Mouse (Mus musculus): ENCODE measurements at regions not wholly inside any gene's neighbourhood (a gene's known extent, or its start where the extent isn't known, plus 50 kb on each side); places are given as distances from the start of the nearest gene placed in this dataset.

- Histone ChIP-seq H3K9ac (replicated peaks; ENCODE audit: low read length) (no peak overlapping the region), H3K4me1 (ENCODE audit: insufficient read depth, low read length) (no peaks in the 10 kb centered on the region), H3K27me3 (ENCODE audit: insufficient read depth, low read length) (no peaks in the 10 kb centered on the region), H3K9me3 (ENCODE audit: low read length) (no peaks in the 10 kb centered on the region), H3K36me3 (ENCODE audit: insufficient read depth, low read length) (no peaks in the 10 kb centered on the region), H3K27ac (no peak overlapping the region), H3K4me3 (ENCODE audit: low read length) (no peak overlapping the region), H3K4me2 (ENCODE audit: low read depth, low read length) (no peak overlapping the region)
- WGBS: 54% methylated on average over 3 of the region's 3 CpGs
- DNase-seq (ENCODE audit: low spot score) (no peak), ATAC-seq (no peak)
- no peak for TF ChIP-seq CTCF (IDR thresholded peaks at IDR 0.05; ENCODE audit: low read depth)
Observed at GRCm38 (mm10) chr12:95384248-95384964, 307.6 kb upstream of the Flrt2 start.

DNA sequence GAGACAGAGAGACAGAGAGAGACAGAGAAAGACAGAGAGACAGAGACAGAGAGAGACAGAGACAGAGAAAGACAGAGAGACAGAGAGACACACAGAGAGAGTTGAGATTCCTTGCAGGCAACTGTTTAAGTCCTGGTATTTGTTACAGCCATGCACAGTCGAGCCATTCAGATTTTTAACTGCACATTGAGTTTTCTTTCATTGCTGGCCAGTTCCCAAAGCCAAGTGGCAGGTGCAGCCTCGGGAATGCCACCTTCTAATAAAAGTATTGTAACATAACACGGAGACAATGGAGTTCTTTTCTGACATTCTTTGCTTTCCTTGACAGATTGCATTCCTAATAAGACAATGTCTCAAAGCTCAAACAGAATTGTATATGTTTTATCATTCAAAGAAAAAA, 306.3 kb upstream of the Flrt2 start:
- ATAC-seq (no peak), DNase-seq (ENCODE audit: low spot score) (no peak)
- Histone ChIP-seq H3K4me3 (ENCODE audit: low read length) (no peak overlapping the region), H3K4me2 (ENCODE audit: low read depth, low read length) (no peak overlapping the region), H3K9ac (replicated peaks; ENCODE audit: low read length) (no peak overlapping the region), H3K4me1 (ENCODE audit: insufficient read depth, low read length) (no peaks in the 10 kb centered on the region), H3K9me3 (ENCODE audit: low read length) (no peaks in the 10 kb centered on the region), H3K27ac (no peak overlapping the region), H3K27me3 (ENCODE audit: insufficient read depth, low read length) (no peaks in the 10 kb centered on the region), H3K36me3 (ENCODE audit: insufficient read depth, low read length) (no peaks in the 10 kb centered on the region)
- TF ChIP-seq CTCF (IDR thresholded peaks at IDR 0.05; ENCODE audit: low read depth): no peak
- WGBS: 33% methylated on average over 3 of the region's 3 CpGs

GRCm38 (mm10) chr12:95388185-95388584, 303.8 kb upstream of the Flrt2 start:
- no peaks in the 10 kb centered on the region for H3K36me3 ChIP-seq (ENCODE audit: insufficient read depth, low read length)
- H3K27me3 ChIP-seq (ENCODE audit: insufficient read depth, low read length): no peaks in the 10 kb centered on the region
- DNase-seq (ENCODE audit: low spot score) (no peak), ATAC-seq (no peak)
- 78% methylated on average over 2 of the region's 2 CpGs for WGBS
- H3K9ac ChIP-seq (replicated peaks; ENCODE audit: low read length): no peak overlapping the region
- H3K4me2 ChIP-seq (ENCODE audit: low read depth, low read length): no peak overlapping the region
- H3K4me3 ChIP-seq (ENCODE audit: low read length): no peak overlapping the region
- H3K9me3 ChIP-seq (ENCODE audit: low read length): no peaks in the 10 kb centered on the region
- no peak for TF ChIP-seq CTCF (IDR thresholded peaks at IDR 0.05; ENCODE audit: low read depth)
- H3K4me1 ChIP-seq (ENCODE audit: insufficient read depth, low read length): no peaks in the 10 kb centered on the region
- no peak overlapping the region for H3K27ac ChIP-seq

GRCm38 (mm10) chr12:95392821-95393220, 299.2 kb upstream of the Flrt2 start:
- 48% methylated on average over 1 of the region's 1 CpGs for WGBS
- no peak overlapping the region for H3K4me3 ChIP-seq (ENCODE audit: low read length)
- DNase-seq (ENCODE audit: low spot score) (no peak), ATAC-seq (no peak)
- H3K27ac ChIP-seq: no peak overlapping the region
- no peak overlapping the region for H3K4me2 ChIP-seq (ENCODE audit: low read depth, low read length)
- H3K27me3 ChIP-seq (ENCODE audit: insufficient read depth, low read length): no peaks in the 10 kb centered on the region
- H3K36me3 ChIP-seq (ENCODE audit: insufficient read depth, low read length): no peaks in the 10 kb centered on the region
- H3K9me3 ChIP-seq (ENCODE audit: low read length): no peaks in the 10 kb centered on the region
- H3K4me1 ChIP-seq (ENCODE audit: insufficient read depth, low read length): no peaks in the 10 kb centered on the region
- no peak for TF ChIP-seq CTCF (IDR thresholded peaks at IDR 0.05; ENCODE audit: low read depth)
- H3K9ac ChIP-seq (replicated peaks; ENCODE audit: low read length): no peak overlapping the region

GRCm38 (mm10) chr12:95394991-95395530, 297.0 kb upstream of the Flrt2 start:
- TF ChIP-seq CTCF (IDR thresholded peaks at IDR 0.05; ENCODE audit: low read depth): no peak
- H3K36me3 ChIP-seq (ENCODE audit: insufficient read depth, low read length): no peaks in the 10 kb centered on the region
- no peak overlapping the region for H3K27ac ChIP-seq
- no peaks in the 10 kb centered on the region for H3K4me1 ChIP-seq (ENCODE audit: insufficient read depth, low read length)
- no peak overlapping the region for H3K4me2 ChIP-seq (ENCODE audit: low read depth, low read length)
- H3K4me3 ChIP-seq (ENCODE audit: low read length): no peak overlapping the region
- H3K9ac ChIP-seq (replicated peaks; ENCODE audit: low read length): no peak overlapping the region
- DNase-seq (ENCODE audit: low spot score) (no peak), ATAC-seq (peak; percentile 45; the same call in 1 of the 2 replicates)
- WGBS: 41% methylated on average over 2 of the region's 2 CpGs
- H3K27me3 ChIP-seq (ENCODE audit: insufficient read depth, low read length): no peaks in the 10 kb centered on the region
- H3K9me3 ChIP-seq (ENCODE audit: low read length): no peaks in the 10 kb centered on the region

DNA sequence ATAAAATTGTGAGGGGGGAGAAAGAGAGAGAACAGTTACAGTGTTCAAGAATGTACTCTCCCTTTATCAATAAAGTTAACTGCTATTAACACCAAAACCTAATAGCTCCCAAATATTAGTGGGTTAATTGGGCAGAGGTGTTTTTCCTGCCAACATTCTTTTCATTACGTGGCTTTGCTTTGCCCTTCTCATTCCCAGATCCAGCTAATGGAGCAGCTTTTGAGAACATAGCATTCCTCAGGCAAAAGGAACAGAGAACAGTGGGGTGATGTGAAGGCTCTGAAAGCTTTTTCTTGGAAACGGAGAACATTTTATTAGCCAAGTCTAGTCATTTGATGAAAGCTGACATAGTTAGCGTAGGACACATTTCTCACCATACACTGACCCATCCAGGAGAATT, 271.2 kb upstream of the Flrt2 start:
- DNase-seq (ENCODE audit: low spot score) (no peak), ATAC-seq (no peak)
- Histone ChIP-seq H3K9ac (replicated peaks; ENCODE audit: low read length) (no peak overlapping the region), H3K4me2 (ENCODE audit: low read depth, low read length) (no peak overlapping the region), H3K9me3 (ENCODE audit: low read length) (no peaks in the 10 kb centered on the region), H3K4me1 (ENCODE audit: insufficient read depth, low read length) (no peaks in the 10 kb centered on the region), H3K36me3 (ENCODE audit: insufficient read depth, low read length) (no peaks in the 10 kb centered on the region), H3K27me3 (ENCODE audit: insufficient read depth, low read length) (no peaks in the 10 kb centered on the region), H3K4me3 (ENCODE audit: low read length) (no peak overlapping the region), H3K27ac (no peak overlapping the region)
- WGBS: 69% methylated on average over 3 of the region's 3 CpGs
- TF ChIP-seq CTCF (IDR thresholded peaks at IDR 0.05; ENCODE audit: low read depth): no peak

DNA sequence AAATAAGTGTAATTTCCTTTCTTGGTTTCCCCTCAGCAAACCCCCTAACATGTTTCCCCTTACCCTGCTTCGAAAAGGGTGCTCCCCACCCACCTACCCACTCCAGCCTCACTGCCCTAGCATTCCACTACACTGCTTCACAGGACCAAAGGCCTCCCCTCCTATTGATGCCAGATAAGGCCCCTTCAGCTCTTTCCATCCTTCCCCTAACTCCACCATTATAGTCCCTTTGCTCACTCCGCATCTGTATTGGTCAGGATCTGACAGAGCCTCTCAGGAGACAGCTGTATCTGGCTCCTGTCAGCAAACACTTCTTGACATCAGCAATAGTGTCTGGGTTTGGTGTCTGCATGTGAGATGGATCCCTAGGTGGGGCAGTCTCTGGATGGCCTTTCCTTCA, 267.3 kb upstream of the Flrt2 start:
- Histone ChIP-seq H3K27me3 (ENCODE audit: insufficient read depth, low read length) (no peaks in the 10 kb centered on the region), H3K9ac (replicated peaks; ENCODE audit: low read length) (no peak overlapping the region), H3K4me1 (ENCODE audit: insufficient read depth, low read length) (no peaks in the 10 kb centered on the region), H3K27ac (no peak overlapping the region), H3K9me3 (ENCODE audit: low read length) (no peaks in the 10 kb centered on the region), H3K36me3 (ENCODE audit: insufficient read depth, low read length) (no peaks in the 10 kb centered on the region), H3K4me2 (ENCODE audit: low read depth, low read length) (no peak overlapping the region), H3K4me3 (ENCODE audit: low read length) (no peak overlapping the region)
- DNase-seq (ENCODE audit: low spot score): no peak
- no peak for ATAC-seq
- WGBS: 89% methylated on average over 2 of the region's 2 CpGs
- TF ChIP-seq CTCF (IDR thresholded peaks at IDR 0.05; ENCODE audit: low read depth): no peak
